Mouse (Mus musculus) ES-Bruce4 (cell line): ENCODE measurements at regions not wholly inside any gene's neighbourhood (a gene's known extent, or its start where the extent isn't known, plus 50 kb on each side); places are given as distances from the start of the nearest gene placed in this dataset.

Experiments used
- CTCF ChIP-seq: IDR thresholded peaks from one replicate; pipeline ENCODE4 v1.8.1; 2011; ENCODE audit warnings: low read depth, low read length
- POLR2A ChIP-seq: IDR thresholded peaks from one replicate; pipeline ENCODE4 v1.8.1; 2011; ENCODE audit warnings: low read length; ENCODE audit not compliant: insufficient read depth

- TF ChIP-seq CTCF (no peak), POLR2A (no peak)
These were observed 111.1 kb upstream of the Hs3st2 start for GRCm38 (mm10) chr7:121280597-121280996.
